8 mouse cellular contexts compared by ENCODE assay signal in genomic region chr1:58586171-58586997, GRCm38 (mm10). TPM values are rescaled to one million over a fixed set of nuclear protein-coding genes. Genes with fewer than 3 reads are reported as not detected.
A peak's percentile ranks its signal among the peaks of the same experiment; 100 is the strongest.
DNase-seq lines count a peak whose midpoint lies in the region; ATAC-seq lines count a peak whose summit lies in the region.

Fam126b (minus strand) TSS chr1:58586323.
Ndufb3 (plus strand) TSS chr1:58586384.

- peak; percentile 99 for ATAC-seq in hindbrain, embryonic 14.5 days (ENCODE audit: low FRiP score)

- H3K36me3 ChIP-seq in hindbrain, embryonic 14.5 days (replicated peaks; ENCODE audit: control insufficient read depth, insufficient read depth), result 0 out of 2 replicates have a peak, but pooled peaks cover 6% of the 10 kb centered on the region

- H3K9ac ChIP-seq in hindbrain, embryonic 14.5 days, result peak within 1 kb of the TSS; percentile 81

- H3K4me2 ChIP-seq in hindbrain, embryonic 14.5 days (replicated peaks), result peak within 1 kb of the TSS; percentile 68

- H3K27ac ChIP-seq in hindbrain, embryonic 14.5 days, result peak within 1 kb of the TSS; percentile 57

- peaks cover 14% of the 10 kb centered on the region for H3K4me1 ChIP-seq in hindbrain, embryonic 14.5 days (replicated peaks; ENCODE audit: control insufficient read depth, insufficient read depth, low read length)

- DNase-seq in NIH3T3 (ENCODE audit: low read depth), result peak; percentile 94
- DNase-seq in cerebellum, postnatal 10 days, result peak; percentile 94 to 95
- DNase-seq in frontal cortex, postnatal 14 days (ENCODE audit: low spot score in 2 of 2), result peak; percentile 86 to 89
- DNase-seq in hindbrain, embryonic 14.5 days (ENCODE audit: low spot score), result peak; percentile 94
- DNase-seq in layer of hippocampus, postnatal 36 days, result peak; percentile 88 to 90
- DNase-seq in lung, postnatal 36 days, result peak; percentile 93
- peak; percentile 95 for DNase-seq in retina, postnatal 1 day
- DNase-seq in urinary bladder, adult 18-20 months (ENCODE audit: low spot score in 2 of 2), result peak; percentile 73 to 82

- no peaks in the 10 kb centered on the region for H3K9me3 ChIP-seq in hindbrain, embryonic 14.5 days (ENCODE audit: control insufficient read depth, low read length)

- WGBS in hindbrain, embryonic 14.5 days, result under 1% methylated on average over 41 of the region's 41 CpGs

- peak within 1 kb of the TSS; percentile 70 for H3K4me3 ChIP-seq in hindbrain, embryonic 14.5 days (replicated peaks; ENCODE audit: low read length)

- H3K27me3 ChIP-seq in hindbrain, embryonic 14.5 days (ENCODE audit: control insufficient read depth, insufficient read depth, low read length), result no peaks in the 10 kb centered on the region

RNA-seq across cellular contexts. Expression of gene Fam126b, which starts in this region (rescaled TPM):
- polyA plus RNA-seq in hindbrain, embryonic 14.5 days (2014; fragmentation: Nextera tagmentation; extraction: Ambion mirVana), result 15.7 and 18.5 TPM in 2 replicates
- total RNA-seq in layer of hippocampus, postnatal 36 days (2021), result 100 to 1,000 TPM; 129 to 134 TPM

RNA-seq across cellular contexts. Expression of gene Ndufb3, which starts in this region (rescaled TPM):
- 179 and 220 TPM in 2 replicates for polyA plus RNA-seq in hindbrain, embryonic 14.5 days (2014; fragmentation: Nextera tagmentation; extraction: Ambion mirVana)
- 100 to 1,000 TPM; 110 to 119 TPM for total RNA-seq in layer of hippocampus, postnatal 36 days (2021)

Comparison
In these comparisons a context has a peak if more than half of its experiments do, and no peak if none do; other contexts are left out.
1. Peak in every context shown above with its lines: DNase-seq, ATAC-seq, H3K4me3 ChIP-seq and H3K27ac ChIP-seq.